Mouse (Mus musculus) lung, postnatal 0 days (tissue): ENCODE data around the gene Spata25.

Source experiments
- CTCF ChIP-seq: IDR thresholded peaks from 2 replicates; pipeline ENCODE4 v1.5.1; 2016; ENCODE audit warnings: antibody characterized with exemption, mild to moderate bottlenecking
- EP300 ChIP-seq: IDR thresholded peaks from 2 replicates; pipeline ENCODE4 v1.6.1; 2016; ENCODE audit warnings: antibody characterized with exemption, mild to moderate bottlenecking, control low read depth

GRCm38 (mm10) chr2:164833314-164833959, 5.1 kb upstream of the Spata25 start, which contains the start of gene Neurl2:
- peak; percentile 53 for TF ChIP-seq CTCF
- TF ChIP-seq EP300: peak; percentile 60
